Mouse (Mus musculus) retina, postnatal 1 day (tissue): ENCODE data around the gene Tmeff1.

Experiments
- DNase-seq: peaks from one replicate; pipeline ENCODE4 v3.0.0-alpha.2; 2012

The Tmeff1 gene

DNA sequence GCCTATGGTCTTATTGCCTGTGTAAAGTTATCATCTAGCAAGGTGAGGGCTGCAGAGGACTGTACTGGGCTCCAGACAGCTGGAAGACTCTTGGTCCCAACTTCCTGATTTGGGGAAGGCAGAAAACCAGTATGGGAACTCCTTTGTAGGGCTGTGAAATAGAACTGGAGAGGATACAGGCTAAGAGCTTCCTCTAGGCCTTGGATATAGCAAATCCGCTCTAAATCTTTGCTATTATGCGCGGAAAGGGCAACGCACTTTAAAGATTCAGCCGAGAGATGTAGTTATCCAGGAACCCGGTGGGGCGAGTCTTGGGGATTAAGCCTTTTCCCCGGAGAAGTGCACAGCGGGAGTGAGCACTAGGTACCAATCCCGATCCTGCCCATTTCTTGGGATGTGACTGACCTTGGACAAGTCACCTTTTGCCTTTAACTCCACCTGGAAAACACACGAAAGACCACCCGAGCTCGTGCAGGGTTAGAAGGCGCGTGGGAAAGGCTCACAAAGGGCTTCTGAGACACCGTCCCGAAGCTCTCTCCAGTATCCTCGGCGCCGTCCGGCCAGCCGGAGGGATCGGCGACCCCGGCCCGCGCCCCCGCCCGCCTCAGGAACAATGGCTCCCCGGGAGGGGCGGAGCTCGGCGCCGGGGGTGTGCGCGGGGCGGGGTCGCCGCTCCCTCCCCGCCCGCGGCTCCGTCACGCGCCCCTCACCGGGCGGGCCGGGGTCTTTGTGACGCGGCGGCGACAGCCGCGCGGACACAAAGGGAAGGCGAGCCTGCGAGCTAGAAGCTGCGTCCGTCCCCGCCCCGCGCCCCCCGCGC lies at the start of gene Tmeff1:
TSS of gene Tmeff1 (plus strand) at position 754 of the 820 bp plus-strand sequence.
- peak; percentile 86 for DNase-seq

DNA sequence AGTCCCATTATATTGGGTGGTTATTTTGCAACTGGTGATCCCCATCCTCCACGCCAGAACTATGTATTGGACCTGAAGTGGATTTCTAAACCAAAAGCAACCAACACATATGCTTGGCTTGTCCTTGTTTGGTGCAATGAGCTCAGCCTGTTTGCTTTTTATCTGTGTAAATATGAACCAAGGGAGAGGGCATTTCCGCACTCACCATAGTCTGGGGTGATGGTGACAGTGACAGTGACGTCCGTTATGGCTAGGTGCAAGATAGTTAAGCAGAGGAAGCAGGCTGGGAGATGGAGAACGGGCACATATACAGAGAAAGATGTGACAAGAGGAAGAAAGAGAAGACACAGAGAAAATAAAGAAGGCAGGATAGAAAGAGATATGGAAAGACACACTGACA lies 48.7 kb upstream of the Tmeff1 start:
- DNase-seq = no peak

DNA sequence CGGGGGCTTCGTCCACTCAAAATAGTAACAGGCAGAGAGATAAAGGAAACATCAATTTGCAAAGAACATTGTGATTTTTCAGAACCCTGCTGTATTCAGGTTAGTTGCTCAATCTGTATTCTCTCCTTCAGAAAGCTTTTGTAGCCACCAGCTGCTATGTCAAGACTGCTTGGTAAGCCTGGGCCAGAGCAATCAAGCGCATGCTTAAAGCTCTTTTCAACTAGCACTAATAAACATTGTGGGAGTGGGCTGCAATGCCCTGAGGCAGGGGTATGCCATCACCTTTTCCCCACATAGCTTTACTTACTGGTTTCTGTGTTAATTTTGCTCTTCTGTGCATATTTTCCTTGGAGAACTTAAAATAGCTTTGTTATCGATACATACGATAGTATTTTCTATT lies 48.0 kb upstream of the Tmeff1 start:
- DNase-seq = no peak

DNA sequence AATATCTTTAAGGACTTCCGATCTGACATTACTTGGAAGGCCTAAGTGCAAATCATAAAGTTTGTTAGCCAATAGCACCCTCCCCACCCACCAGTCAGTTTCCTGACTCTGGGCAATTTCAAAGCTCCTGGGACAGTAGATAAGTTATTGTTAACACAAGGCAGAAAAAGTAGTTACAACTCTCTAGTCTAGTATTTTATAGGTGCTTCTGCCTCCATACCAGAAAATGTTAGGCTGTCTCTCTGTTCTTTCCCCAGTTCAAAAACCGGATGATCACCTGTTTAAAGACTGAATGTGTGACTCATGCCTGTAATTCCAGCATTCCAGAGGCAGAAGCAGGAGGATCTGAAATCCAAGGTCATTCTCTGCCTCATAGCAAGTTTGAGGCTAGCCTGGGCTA lies 46.4 kb upstream of the Tmeff1 start:
- no peak for DNase-seq

DNA sequence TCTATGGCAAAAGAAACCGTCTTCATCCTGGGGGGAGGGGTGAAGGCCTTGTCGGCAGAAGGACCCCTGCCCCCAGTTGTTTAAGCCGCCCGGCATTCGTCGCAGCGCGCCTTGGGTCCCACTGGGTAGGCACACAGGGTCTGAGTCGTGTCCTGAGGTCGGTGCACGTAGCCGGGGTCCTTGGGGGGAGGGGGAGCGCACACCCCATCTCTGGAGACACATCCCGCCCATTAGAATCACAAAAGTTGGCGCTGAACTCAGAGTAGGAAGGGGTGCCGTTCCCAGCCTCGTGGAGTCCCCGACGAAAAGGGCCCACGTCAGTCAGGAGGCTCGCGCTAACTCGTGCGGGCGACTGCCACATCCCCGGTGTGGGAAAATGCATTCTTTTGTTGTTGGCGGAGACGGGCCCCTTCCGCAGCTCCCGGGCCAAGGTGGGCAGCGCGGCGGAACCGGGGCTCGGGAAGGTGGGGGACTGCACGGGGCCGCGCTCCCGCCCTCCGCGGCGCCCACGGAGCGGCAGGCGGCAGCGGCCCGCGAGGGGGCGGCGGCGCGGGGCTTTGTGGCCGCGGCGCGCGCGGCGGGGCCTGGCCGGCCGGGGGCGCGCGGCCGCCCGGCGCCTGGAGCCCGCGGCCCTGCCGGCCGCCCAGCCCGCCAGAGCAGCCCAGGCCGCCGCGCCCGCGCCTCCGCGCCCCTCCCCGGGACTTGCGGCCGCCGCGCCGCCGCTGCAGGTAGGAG lies 45.0 kb upstream of the Tmeff1 start, which contains the start of gene Msantd3:
TSS of gene Msantd3 (plus strand) at position 95 of the 735 bp plus-strand sequence.
- DNase-seq = peak; percentile 83

DNA sequence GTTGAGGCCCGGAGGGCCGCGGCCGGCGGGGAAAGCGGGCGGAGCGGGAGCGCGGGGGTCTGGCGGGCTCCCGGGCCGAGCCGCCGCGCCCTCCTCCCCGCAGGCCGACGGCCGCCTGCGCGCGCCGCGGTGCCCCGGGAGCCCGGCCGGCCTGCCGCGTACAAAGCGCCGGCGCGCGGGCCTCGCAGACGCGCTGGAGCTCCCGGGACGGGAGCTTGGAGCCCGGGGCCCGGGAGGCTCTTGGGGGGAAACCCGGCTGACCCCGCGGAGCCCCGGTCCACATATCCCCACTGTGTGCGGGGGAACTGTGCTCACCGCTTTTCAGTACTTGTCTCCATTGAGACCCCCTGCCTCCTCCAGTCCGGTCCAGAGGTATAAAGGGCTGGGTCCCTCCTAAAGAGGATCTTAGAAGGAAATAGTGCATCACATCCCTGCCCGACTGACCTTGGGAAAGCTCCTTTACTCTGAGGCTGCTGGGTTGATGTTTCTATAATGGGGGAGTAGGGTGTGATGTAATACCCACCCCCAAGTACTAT lies 44.3 kb upstream of the Tmeff1 start:
- peak; percentile 68 for DNase-seq

DNA sequence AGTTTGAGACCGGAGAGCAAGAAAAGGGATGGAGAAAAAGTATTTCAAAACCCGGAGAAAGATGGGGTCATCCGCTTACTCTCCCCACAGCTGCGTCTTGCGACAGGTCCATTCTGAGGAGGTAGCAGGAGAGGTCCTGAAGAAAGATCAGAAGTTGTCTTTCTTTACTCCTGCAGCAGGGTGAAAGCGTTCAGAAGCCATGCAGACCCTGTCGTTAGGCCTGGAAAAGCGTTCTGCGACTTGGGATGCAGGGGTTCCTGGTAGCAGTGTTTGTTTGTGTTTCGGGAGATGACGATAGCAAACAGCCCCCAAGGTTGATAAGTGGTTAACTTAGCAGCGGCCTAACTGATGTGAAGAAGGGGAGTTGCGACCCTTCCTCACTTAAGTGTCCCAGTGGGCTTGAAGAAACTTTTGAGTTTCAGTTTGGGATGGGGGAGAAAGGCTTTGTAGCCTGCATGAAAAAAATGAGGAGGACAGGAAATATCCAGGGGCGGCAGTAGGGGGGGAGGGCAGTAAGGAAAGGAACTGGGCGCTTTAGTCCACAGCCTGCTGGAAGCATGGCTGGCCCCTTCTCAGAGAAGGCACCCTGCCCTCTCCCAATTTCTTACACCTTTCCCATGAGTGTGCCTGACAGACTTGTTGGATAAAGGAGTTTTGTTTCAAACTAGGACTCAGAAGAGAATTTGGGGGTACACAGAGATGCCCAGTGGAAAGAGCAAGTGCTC lies 43.3 kb upstream of the Tmeff1 start:
- peak; percentile 21 for DNase-seq

DNA sequence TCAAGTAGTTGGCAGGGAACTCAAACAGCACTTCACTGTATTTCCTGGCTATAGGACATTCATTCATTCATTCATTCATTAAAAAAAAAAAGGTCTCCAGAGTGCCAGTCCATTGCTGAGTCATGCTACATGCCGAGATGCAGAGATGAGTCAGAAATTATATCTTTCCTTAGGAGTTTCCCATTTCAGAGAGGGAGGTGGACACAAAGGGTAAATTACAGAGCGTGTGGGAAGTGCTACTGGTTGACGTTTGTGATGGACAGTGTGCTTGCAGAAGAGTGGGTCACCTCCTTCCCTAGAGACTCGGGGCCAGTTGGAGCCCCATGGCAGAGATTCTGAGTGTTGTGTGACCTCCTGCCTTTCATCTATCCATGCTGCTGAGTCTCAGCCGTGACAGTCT lies 42.6 kb upstream of the Tmeff1 start:
- no peak for DNase-seq

DNA sequence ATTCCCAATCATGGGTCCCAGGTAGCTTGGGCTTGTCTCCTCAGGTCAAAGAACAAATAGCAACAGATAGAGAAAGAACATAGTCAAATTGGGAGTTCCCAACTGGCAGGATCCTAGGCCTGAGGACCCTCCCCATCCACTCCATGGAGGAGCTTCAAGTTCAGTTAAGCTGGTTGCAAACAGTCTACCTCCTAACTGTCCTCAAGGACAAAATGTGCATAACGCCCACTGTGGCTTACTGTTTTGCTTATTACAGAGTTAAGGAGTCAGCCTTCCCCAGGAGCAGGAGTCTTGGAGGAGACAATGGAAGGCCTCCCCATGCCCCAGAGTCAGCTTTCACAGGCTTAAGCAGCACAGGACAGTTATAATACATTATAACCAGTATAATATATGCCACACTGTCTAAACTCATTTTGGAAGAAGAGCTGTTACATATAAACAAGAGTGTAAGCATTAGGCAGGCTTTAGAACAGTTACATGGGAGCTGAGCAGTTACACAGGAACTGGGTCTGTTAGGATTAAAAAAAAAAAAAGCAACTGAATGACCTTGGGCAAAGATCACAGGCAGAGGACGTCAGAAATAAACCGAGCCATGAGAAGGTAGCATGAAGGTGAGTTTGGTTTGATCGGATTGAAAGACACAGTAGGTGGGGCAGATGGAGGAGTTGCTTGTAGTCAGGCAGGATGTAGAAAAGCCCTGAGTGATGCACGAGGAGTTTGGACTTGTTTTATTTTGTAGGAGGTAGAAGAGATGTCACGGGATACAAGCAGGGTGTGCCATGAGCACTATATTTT lies 41.7 kb upstream of the Tmeff1 start:
- no peak for DNase-seq

DNA sequence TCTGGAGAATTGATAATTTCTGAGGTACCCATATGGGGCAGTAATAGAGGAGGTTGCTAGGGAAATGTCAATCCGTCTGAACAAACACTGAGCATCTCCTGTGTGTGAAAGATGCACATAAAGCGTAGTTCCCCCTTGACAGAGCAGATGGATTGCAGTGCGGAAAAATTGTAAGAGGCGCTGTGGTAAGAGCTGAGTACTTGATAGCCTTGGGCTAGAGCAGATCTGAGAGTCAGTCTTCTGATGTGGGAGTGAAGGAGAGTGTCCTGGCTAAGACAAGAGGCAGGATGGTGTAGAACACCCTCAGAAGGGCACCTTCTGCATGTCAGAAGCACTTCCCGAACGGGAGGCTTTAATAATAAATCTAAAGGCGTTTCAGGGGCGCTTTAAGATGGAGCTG lies 40.8 kb upstream of the Tmeff1 start:
- peak; percentile 39 for DNase-seq

DNA sequence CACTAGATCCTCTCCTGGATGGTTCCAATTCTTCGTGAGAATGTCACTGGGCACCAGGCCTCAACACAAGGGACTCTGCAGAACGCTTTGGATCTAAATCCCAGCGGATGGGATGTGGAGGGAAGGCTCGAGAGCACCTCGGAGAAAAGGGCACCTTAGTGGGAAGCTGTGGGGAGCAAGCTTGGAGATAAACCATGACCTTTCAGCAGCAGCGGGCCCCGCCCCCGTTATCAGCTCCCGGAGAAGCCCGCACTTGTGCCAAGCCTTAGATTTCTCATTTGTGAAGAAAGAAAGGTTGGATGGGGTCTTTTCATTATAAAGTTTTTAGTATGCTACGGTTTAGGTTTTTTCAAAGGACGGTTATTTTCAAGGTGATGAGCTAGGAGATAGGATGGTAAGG lies 39.0 kb upstream of the Tmeff1 start:
- no peak for DNase-seq

DNA sequence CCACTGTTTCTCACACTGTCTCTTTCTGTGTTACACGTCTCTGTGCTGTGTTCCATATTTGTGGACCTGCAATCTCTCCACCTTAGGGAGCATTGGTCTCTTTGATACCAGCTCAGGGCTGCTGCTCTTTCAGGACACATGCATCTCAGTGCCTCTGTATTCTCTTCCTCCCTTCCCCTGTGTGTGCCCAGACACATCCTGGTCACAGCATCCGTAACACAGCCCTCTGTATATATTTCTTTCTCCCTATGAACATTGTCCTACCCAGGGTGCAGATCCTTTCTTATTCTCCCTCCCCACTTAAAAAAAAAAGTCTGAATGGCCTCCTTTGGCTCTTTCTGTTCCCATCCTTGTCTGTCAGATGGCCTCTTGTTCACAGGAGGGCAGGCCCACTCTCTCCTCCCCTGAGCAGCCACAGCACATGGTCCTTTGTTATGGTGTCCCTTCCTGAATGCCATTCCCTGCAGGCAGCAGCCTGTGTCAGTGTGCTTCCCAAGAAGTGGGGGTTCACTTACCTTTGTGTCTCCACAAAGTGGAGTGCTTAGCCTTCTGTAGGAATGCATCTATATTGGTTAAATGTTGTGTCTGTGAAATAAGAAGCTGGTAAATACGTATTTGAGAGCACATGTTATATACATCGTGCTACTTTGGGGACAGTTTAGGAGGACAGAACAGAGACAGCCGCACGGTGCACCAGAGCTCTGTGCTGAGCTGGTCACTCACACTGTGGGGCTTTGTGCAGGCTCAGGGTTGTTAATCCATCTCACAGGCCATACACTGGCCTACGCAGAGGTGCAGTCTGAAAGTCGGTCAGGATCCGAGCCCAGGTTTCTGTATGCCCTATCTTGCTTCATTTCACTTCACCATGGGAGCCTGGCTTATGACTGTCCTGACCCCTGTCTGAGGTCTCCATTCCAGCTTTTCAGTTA lies 38.1 kb upstream of the Tmeff1 start:
- peak; percentile 49 for DNase-seq

DNA sequence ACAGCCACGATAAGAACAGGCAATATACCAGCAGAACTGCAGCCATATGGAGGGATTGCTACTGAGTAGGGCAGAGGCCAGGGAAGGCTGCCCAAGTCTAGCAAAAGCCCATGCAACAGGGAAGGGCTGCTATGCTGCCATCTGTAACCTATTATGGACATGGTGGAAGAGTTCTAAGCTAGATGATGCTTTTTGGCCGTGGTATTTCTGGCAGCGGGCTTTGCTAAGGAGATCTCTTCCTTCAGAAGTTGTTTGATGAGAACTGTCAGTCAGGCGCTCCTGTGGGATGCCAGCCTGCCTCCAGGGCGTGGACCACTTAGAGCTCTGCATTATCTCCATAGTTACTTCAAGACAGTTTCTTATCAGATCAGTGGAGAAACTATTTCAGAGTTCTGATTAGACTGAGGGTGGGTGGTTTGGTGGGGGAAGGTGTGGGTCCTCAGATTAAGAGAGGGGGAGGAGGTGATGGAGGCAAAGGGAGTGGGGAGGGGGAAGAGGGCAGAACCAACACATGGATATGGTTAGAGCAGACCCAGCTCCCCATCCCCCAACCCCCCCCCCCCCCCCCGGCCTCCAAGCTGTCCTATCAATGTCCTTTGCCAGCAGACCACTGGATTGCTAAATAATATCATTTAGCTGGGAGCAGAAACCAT lies 36.5 kb upstream of the Tmeff1 start:
- peak; percentile 27 for DNase-seq

DNA sequence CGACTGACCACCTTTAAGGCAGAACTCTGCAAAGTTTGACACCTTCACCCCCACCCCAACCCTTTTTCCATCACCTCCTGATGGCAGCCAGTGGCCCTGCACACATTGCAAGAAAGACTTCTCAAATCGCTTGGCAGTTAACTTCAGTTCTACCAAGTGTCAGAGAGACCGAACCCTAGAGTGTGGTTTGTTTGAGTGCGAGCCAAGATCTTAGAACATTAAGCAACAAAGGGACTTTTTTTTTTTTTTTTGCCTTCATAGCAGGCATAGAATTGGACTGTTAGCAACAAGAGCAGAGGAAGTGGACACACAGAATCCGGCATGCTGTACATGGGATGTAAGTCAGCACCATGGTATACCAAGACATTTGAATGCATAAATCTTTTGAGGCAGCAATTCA lies 35.3 kb upstream of the Tmeff1 start:
- no peak for DNase-seq

DNA sequence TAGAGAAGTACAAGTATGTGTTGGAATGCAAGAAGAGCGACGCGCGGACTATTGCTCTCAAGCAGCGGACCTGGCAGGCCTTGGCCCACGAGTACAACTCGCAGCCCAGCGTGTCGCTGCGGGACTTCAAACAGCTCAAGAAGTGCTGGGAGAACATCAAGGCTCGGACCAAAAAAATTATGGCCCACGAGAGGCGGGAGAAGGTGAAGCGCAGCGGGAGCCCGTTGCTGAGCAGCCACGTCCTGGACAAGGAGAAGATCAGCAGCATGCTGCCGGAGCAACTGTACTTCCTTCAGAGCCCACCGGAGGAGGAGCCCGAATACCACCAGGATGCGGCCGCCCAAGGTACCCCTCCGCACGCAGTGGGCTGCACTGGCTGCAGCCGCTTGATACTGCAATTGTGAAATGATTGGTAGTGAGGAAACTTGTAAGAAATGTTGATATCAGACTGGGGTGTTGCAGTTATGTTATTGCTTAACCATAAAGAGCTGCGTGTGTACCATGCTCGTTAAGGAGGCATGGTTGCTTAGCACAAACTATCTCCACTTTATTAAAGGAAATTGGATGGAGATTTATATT lies 32.4 kb upstream of the Tmeff1 start:
- no peak for DNase-seq

DNA sequence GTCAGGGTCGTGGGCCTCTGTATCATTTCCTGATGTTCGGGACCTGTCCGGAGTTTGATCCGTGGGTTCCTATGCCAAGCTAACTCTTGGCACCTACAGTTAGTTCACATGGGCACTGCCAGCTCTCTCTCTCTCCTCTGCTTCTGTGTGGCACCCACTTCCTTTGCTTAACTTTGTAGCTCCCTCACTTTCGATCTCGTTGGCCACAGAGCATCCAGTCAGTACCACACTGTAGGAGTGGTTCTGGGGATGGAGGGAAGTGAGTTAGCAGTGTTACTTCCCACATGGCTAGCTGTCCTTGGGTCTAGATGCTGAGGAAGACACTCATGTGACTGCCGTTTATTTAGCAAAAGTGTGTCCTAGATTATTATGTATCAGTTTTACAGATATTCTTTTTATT lies 30.8 kb upstream of the Tmeff1 start:
- no peak for DNase-seq

DNA sequence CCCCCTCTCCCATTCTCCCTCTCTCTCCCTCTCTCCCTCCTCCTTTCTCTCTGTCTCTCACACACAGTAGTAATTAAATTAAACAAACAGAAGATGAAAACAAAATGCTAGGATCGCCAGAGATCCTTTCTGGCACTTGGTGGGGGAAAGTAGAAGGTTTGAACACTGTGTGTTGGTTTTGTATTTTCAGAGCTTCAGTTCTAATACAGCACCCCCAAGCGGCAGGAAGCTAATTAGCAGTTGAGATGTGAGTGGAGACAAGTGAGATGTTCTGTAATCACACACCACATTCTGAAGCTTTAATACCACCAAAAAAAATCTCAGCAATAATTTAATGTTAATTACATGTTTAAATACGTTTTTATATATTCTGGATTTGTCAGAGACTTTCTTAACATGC lies 29.2 kb upstream of the Tmeff1 start:
- peak; percentile 66 for DNase-seq

DNA sequence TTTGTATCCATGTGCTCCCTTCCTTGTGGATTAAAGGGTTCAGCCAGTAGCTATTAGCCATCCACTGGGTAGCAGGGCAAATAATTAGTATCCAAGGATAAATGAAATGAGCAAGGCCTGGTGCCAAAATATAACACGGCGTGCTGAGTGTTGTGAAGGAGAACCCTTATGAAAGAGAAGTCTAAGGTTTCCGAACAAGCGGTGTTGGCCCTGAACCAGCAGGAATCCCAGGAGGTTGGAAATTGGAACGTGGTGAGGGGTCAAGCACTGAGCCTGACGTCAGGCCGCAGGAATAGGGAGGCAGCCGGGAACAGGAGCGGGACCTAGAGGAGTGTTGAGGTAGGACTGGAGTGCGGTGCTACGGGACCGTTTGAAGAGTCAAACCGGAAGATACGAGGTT lies 25.3 kb upstream of the Tmeff1 start:
- DNase-seq = no peak

DNA sequence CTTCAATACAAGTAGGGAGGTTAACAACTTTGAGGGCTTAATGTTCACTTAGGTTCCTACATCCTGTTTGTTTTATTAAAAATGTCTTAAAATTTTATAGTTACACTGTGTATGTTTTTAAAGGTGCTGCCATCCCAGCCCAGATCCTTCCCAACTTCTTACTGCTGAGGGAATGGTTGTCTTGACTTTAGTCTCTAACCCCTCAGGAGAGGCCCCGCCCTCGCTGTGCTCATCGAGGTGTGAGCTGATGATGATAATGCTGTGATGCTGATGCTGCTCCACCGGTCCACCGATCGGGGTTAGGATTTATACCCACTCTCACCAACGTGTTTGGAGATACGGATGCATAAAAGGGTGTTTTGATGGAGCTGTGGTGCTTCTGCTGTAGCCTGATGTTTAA lies 23.1 kb upstream of the Tmeff1 start:
- DNase-seq = no peak

DNA sequence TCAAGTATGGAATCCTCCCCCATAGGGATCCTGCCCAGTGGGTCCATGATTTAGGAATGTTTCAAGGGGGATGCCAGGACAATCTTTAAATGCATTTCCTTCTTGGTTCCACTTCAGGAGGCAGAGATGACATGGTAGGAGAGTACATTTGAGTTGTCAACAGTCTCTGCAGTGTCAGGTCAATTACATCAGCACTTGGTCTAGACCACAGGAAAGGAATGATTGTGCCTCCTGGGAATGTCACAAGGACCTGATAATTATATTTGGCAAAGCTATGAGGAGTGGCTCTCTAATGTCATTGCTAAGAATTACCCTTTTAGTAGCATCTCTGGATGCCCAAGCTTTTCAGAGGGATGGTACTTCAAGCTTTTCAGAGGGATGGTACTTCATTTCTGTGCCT lies 20.0 kb upstream of the Tmeff1 start:
- DNase-seq = no peak
